Mouse (Mus musculus) midbrain, embryonic 14.5 days (tissue): ENCODE data around the gene St6galnac4. TPM values are rescaled to one million over a fixed set of nuclear protein-coding genes. Genes with fewer than 3 reads are reported as not detected.
A peak's percentile ranks its signal among the peaks of the same experiment; 100 is the strongest.

Experiments used
- ATAC-seq: fragments of 200-750 bp; cut with Nextera tagmentation; 2 replicates; pipeline ENCODE4 v1.8.0; 2017; ENCODE audit warnings: moderate number of reproducible peaks, moderate library complexity; ENCODE audit not compliant: low FRiP score, low TSS enrichment
- DNase-seq: peaks from one replicate; pipeline ENCODE4 v3.0.0-alpha.2; 2015
- H3K27ac ChIP-seq: fragments of 300-500 bp; sonication (generic); replicated peaks from 2 replicates; pipeline ENCODE4 v1.5.1; 2014; ENCODE audit warnings: mild to moderate bottlenecking, low read depth, low read length, moderate library complexity
- H3K27me3 ChIP-seq: fragments of 300-500 bp; sonication (generic); 2 replicates; pipeline ENCODE4 v1.6.1; 2014; ENCODE audit warnings: low read length, control low read depth, mixed read lengths; ENCODE audit not compliant: control insufficient read depth, insufficient read depth
- H3K36me3 ChIP-seq: fragments of 300-500 bp; sonication (generic); 2 replicates; pipeline ENCODE4 v1.6.1; 2014; ENCODE audit warnings: low read length, control low read depth; ENCODE audit not compliant: control insufficient read depth, insufficient read depth
- H3K4me1 ChIP-seq: fragments of 300-500 bp; sonication (generic); 2 replicates; pipeline ENCODE4 v1.6.1; 2014; ENCODE audit warnings: mild to moderate bottlenecking, antibody characterized with exemption, low read length, control low read depth; ENCODE audit not compliant: control insufficient read depth, insufficient read depth
- H3K4me2 ChIP-seq: fragments of 300-500 bp; sonication (generic); 2 replicates; pipeline ENCODE4 v1.6.1; 2014; ENCODE audit warnings: mild to moderate bottlenecking, low read length, moderate library complexity
- H3K4me3 ChIP-seq: fragments of 300-500 bp; sonication (generic); replicated peaks from 2 replicates; pipeline ENCODE4 v1.5.1; 2014; ENCODE audit warnings: low read depth, low read length
- H3K9ac ChIP-seq: fragments of 300-500 bp; sonication (generic); replicated peaks from 2 replicates; pipeline ENCODE4 v1.6.1; 2014; ENCODE audit warnings: mild to moderate bottlenecking, low read length, moderate library complexity
- H3K9me3 ChIP-seq: fragments of 300-500 bp; sonication (generic); 2 replicates; pipeline ENCODE4 v1.6.1; 2016; ENCODE audit warnings: low read length, control low read depth, mixed read lengths; ENCODE audit not compliant: control insufficient read depth
- WGBS: fragments of 180-500 bp; shearing (Covaris S2); extraction: QIAGEN DNeasy Blood & Tissue Kit; methylation state at CpG from one replicate; pipeline ENCODE4 v1.1.7; 2014; 5-methylcytosine and 5-hydroxymethylcytosine counted together
- polyA plus RNA-seq: library from polyadenylated mRNA; unstranded; fragments of >200 nt; fragmentation: Nextera tagmentation; extraction: Ambion mirVana; gene quantifications from 2 replicates; pipeline ENCODE4 v1.2.1, GENCODE M21; 2014

Gene St6galnac4
- polyA plus RNA-seq, 1 experiment from 2014 or later: 20.1 TPM

GRCm38 (mm10) chr2:32602600-32603054 is 15.7 kb downstream of the St6galnac4 start:
- DNase-seq: peak; percentile 83
- H3K9ac ChIP-seq: no peak overlapping the region

GRCm38 (mm10) chr2:32604631-32605030 is 17.7 kb downstream of the St6galnac4 start:
- H3K27me3 ChIP-seq: no peaks in the 10 kb centered on the region
- 57% methylated on average over 10 of the region's 10 CpGs for WGBS
- H3K9ac ChIP-seq: no peak overlapping the region
- H3K4me2 ChIP-seq: no peak overlapping the region
- no peak overlapping the region for H3K4me3 ChIP-seq
- peaks cover 8% of the 10 kb centered on the region; the same call in 1 of the 2 replicates for H3K4me1 ChIP-seq
- no peak for DNase-seq
- H3K36me3 ChIP-seq: no peaks in the 10 kb centered on the region
- H3K9me3 ChIP-seq: no peaks in the 10 kb centered on the region
- ATAC-seq: no peak
- no peak overlapping the region for H3K27ac ChIP-seq

More at GRCm38 (mm10) chr2:32602600-32603054, 15.7 kb downstream of the St6galnac4 start:
- Histone ChIP-seq H3K4me2 (peak overlapping the region; percentile 37), H3K27ac (no peak overlapping the region), H3K36me3 (no peaks in the 10 kb centered on the region), H3K27me3 (no peaks in the 10 kb centered on the region), H3K4me1 (0 out of 2 replicates have a peak, but pooled peaks cover 3% of the 10 kb centered on the region), H3K9me3 (no peaks in the 10 kb centered on the region), H3K4me3 (no peak overlapping the region)
- WGBS: 1% methylated on average over 11 of the region's 11 CpGs
- ATAC-seq: no peak

GRCm38 (mm10) chr2:32606161-32607142 is 19.6 kb downstream of the St6galnac4 start:
- H3K9ac ChIP-seq: peak overlapping the region; percentile 77
- H3K27me3 ChIP-seq: no peaks in the 10 kb centered on the region
- H3K36me3 ChIP-seq: no peaks in the 10 kb centered on the region
- ATAC-seq (peak; percentile 75), DNase-seq (peak; percentile 91)
- 11% methylated on average over 48 of the region's 55 CpGs for WGBS
- peak overlapping the region; percentile 71 for H3K4me3 ChIP-seq
- peaks cover 8% of the 10 kb centered on the region; the same call in 1 of the 2 replicates for H3K4me1 ChIP-seq
- no peak overlapping the region for H3K27ac ChIP-seq
- no peaks in the 10 kb centered on the region for H3K9me3 ChIP-seq
- H3K4me2 ChIP-seq: peak overlapping the region; percentile 86

- H3K9ac ChIP-seq: peak overlapping the region; percentile 77
- ATAC-seq: peak; percentile 34
These were observed 20.5 kb downstream of the St6galnac4 start for GRCm38 (mm10) chr2:32607262-32607947.

GRCm38 (mm10) chr2:32608141-32608777 is 21.4 kb downstream of the St6galnac4 start:
- ATAC-seq (peak; percentile 46; the same call in 1 of the 2 replicates), DNase-seq (peak; percentile 39)
- Histone ChIP-seq H3K27ac (no peak overlapping the region), H3K36me3 (no peaks in the 10 kb centered on the region), H3K4me1 (peaks cover 5% of the 10 kb centered on the region; the same call in 1 of the 2 replicates), H3K4me2 (peak overlapping the region; percentile 86), H3K9ac (no peak overlapping the region; the same call in 1 of the 2 replicates), H3K9me3 (no peaks in the 10 kb centered on the region), H3K4me3 (no peak overlapping the region), H3K27me3 (no peaks in the 10 kb centered on the region)
- 8% methylated on average over 25 of the region's 25 CpGs for whole genome bisulfite sequencing

More at GRCm38 (mm10) chr2:32607262-32607947, 20.5 kb downstream of the St6galnac4 start:
- Histone ChIP-seq H3K27me3 (no peaks in the 10 kb centered on the region), H3K4me2 (peak overlapping the region; percentile 86), H3K4me1 (peaks cover 7% of the 10 kb centered on the region; the same call in 1 of the 2 replicates), H3K4me3 (peak overlapping the region; percentile 71), H3K36me3 (no peaks in the 10 kb centered on the region), H3K27ac (no peak overlapping the region), H3K9me3 (no peaks in the 10 kb centered on the region)
- 6% methylated on average over 34 of the region's 34 CpGs for WGBS
- peak; percentile 55 for DNase-seq

GRCm38 (mm10) chr2:32608778-32609435 is 22.0 kb downstream of the St6galnac4 start:
- Histone ChIP-seq H3K4me2 (peak overlapping the region; percentile 86), H3K9ac (no peak overlapping the region; the same call in 1 of the 2 replicates), H3K4me3 (no peak overlapping the region), H3K27me3 (no peaks in the 10 kb centered on the region), H3K9me3 (no peaks in the 10 kb centered on the region), H3K36me3 (no peaks in the 10 kb centered on the region), H3K4me1 (peaks cover 5% of the 10 kb centered on the region; the same call in 1 of the 2 replicates), H3K27ac (no peak overlapping the region)
- no peak for DNase-seq
- WGBS: 45% methylated on average over 18 of the region's 18 CpGs
- ATAC-seq: no peak

GRCm38 (mm10) chr2:32610610-32611229 is 23.8 kb downstream of the St6galnac4 start:
- H3K27ac ChIP-seq: no peak overlapping the region
- WGBS: 18% methylated on average over 23 of the region's 23 CpGs
- H3K9ac ChIP-seq: no peak overlapping the region
- no peaks in the 10 kb centered on the region for H3K9me3 ChIP-seq
- peak; percentile 60 for DNase-seq
- peaks cover 5% of the 10 kb centered on the region; the same call in 1 of the 2 replicates for H3K4me1 ChIP-seq
- no peaks in the 10 kb centered on the region for H3K27me3 ChIP-seq
- ATAC-seq: no peak
- no peaks in the 10 kb centered on the region; the same call in 1 of the 2 replicates for H3K36me3 ChIP-seq
- H3K4me3 ChIP-seq: peak overlapping the region; percentile 23
- H3K4me2 ChIP-seq: peak overlapping the region; percentile 44
